Comparison of ENCODE assay signal across 17 mouse cellular contexts in the genomic region with DNA sequence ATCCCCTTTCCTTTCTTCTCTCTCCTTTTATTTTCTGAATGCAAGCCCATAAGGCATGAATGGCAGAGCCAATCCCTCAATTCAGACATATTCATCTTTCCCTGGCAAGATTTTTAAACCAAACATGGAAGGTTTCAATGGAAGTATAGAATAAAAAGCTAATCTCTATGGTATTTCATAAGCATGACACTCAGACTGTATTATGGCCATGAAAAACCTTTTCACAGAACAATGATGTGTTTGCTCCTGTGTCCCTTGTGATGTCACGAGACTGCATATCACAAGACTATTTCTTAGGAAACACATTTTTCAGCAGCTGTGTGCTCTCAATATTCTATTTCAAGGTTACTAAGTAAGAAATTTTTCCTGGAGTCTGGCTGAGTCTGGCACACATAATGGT.
"Had no signal": no experiment of that assay in that cellular context is flagged by ENCODE, and none has a peak within 500 bp of the region (broad histone marks: within the 10 kb centered on the region; RNA-seq: fewer than 3 reads in every experiment).

No protein-coding gene starts in this region.

- H3K4me1 ChIP-seq: liver, embryonic 12.5 days; neural tube, embryonic 13.5 days; neural tube, embryonic 15.5 days had no signal

- H3K27me3 ChIP-seq: liver, embryonic 12.5 days; neural tube, embryonic 13.5 days; neural tube, embryonic 15.5 days had no signal

- H3K36me3 ChIP-seq: liver, embryonic 12.5 days; neural tube, embryonic 13.5 days; neural tube, embryonic 15.5 days had no signal

- ATAC-seq: liver, embryonic 12.5 days had no signal

- H3K27ac ChIP-seq: liver, embryonic 12.5 days; liver, embryonic 14.5 days; neural tube, embryonic 13.5 days; neural tube, embryonic 15.5 days had no signal

- DNase-seq: lung, adult 18-20 months; lung, embryonic 14.5 days; lung, postnatal 10 days; lung, postnatal 4 days; retina, postnatal 1 day; right cerebral cortex, adult 18-20 months; right cerebral cortex, postnatal 25 days; right cerebral cortex, postnatal 4 days; spleen, adult 18-20 months; thymus, adult 18-20 months; thymus, postnatal 14 days; thymus, postnatal 36 days had no signal

- H3K4me3 ChIP-seq: liver, embryonic 12.5 days; myocyte; neural tube, embryonic 13.5 days; neural tube, embryonic 15.5 days had no signal

- H3K4me2 ChIP-seq: liver, embryonic 12.5 days; lung, embryonic 14.5 days; neural tube, embryonic 13.5 days; neural tube, embryonic 15.5 days had no signal

- H3K9me3 ChIP-seq: liver, embryonic 12.5 days; neural tube, embryonic 13.5 days; neural tube, embryonic 15.5 days had no signal

- H3K9ac ChIP-seq: liver, embryonic 12.5 days; liver, embryonic 14.5 days; lung, embryonic 14.5 days; neural tube, embryonic 13.5 days; neural tube, embryonic 15.5 days had no signal
